Mouse (Mus musculus): ENCODE results near the gene Npff. TPM values are rescaled to one million over a fixed set of nuclear protein-coding genes. Genes with fewer than 3 reads are reported as not detected.

The Npff gene
- polyA plus RNA-seq, 1 experiment from 2014 or later: 2.9 TPM

DNA sequence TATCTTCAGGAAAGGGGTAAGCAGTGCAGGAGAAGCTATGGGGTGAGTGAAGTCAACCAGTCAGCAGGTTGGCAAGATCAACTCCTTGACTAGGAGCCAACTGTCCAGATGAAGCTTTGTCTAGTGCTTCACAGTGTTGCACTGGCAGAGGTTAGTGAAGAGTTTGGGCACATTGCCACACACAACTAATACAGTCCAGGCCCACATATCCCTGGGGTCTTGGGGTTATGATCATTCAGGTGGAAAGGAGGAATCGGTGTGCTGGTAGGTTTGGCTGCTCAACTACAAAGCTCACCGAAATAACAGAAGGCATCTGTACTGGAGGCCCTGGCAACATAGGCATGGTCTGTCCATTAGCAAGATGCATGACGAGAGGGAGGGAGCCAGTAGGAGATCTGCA is 22.7 kb upstream of the Npff start:
- no peaks in the 10 kb centered on the region for H3K27me3 ChIP-seq (replicated peaks; ENCODE audit: control insufficient read depth, insufficient read depth, low read length)
- peak overlapping the region; percentile 88 for H3K27ac ChIP-seq (ENCODE audit: low read length)
- whole genome bisulfite sequencing: 65% methylated on average over 3 of the region's 3 CpGs
- no peaks in the 10 kb centered on the region for H3K9me3 ChIP-seq (ENCODE audit: control insufficient read depth, low read length)
- no peak overlapping the region for H3K4me2 ChIP-seq (ENCODE audit: low read length)
- no peak overlapping the region for H3K9ac ChIP-seq (replicated peaks; ENCODE audit: low read depth, low read length)
- H3K4me1 ChIP-seq (replicated peaks; ENCODE audit: control insufficient read depth, insufficient read depth, low read length): peaks cover 9% of the 10 kb centered on the region
- peak; percentile 65 for ATAC-seq
- no peak overlapping the region for H3K4me3 ChIP-seq (replicated peaks; ENCODE audit: low read length)
- peaks cover 8% of the 10 kb centered on the region; the same call in 1 of the 2 replicates for H3K36me3 ChIP-seq (ENCODE audit: control insufficient read depth, insufficient read depth)

DNA sequence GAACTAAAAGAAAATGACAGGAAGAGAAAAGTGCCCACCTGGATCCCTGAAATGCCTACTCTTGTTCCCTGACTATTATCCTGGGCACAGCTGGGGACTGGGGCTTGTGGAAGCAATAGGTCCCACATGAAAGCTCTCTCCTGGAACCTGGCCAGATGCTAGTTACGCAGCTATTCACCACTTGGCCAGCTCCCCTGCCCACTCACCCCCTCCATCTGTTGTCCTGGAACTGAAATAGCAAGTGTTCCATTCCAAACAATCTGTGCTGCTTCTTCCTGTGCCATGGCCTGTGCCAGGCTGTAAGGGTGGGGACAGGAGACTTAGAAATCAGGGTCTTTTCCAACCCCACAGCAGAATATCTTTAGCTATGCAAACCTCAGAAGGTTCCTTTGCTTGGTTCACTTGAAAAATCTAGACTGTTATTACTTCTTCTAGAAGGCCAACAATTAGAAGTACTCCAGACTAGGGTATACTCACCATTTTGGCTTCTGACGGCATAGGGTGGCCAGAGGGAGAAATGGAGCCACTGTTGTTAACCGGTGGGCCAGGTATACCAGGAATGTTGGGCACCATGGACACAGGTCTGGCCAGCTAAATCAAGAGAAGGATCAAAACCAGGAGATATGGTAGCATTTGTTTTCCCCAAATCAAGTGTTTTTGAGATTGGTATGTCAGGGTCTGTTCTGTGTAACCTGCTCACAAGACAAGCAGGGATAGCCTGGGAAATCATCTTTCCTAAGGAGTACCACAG is 22.1 kb upstream of the Npff start:
- Histone ChIP-seq H3K27ac (ENCODE audit: low read length) (peak overlapping the region; percentile 88), H3K4me1 (replicated peaks; ENCODE audit: control insufficient read depth, insufficient read depth, low read length) (peaks cover 9% of the 10 kb centered on the region), H3K27me3 (replicated peaks; ENCODE audit: control insufficient read depth, insufficient read depth, low read length) (no peaks in the 10 kb centered on the region), H3K36me3 (ENCODE audit: control insufficient read depth, insufficient read depth) (peaks cover 8% of the 10 kb centered on the region; the same call in 1 of the 2 replicates), H3K4me3 (replicated peaks; ENCODE audit: low read length) (no peak overlapping the region), H3K9ac (replicated peaks; ENCODE audit: low read depth, low read length) (no peak overlapping the region), H3K9me3 (ENCODE audit: control insufficient read depth, low read length) (no peaks in the 10 kb centered on the region), H3K4me2 (ENCODE audit: low read length) (no peak overlapping the region)
- ATAC-seq: peak; percentile 92
- 58% methylated on average over 3 of the region's 3 CpGs for WGBS

GRCm38 (mm10) chr15:102546246-102546645 is 21.5 kb upstream of the Npff start:
- Histone ChIP-seq H3K27me3 (replicated peaks; ENCODE audit: control insufficient read depth, insufficient read depth, low read length) (no peaks in the 10 kb centered on the region), H3K36me3 (ENCODE audit: control insufficient read depth, insufficient read depth) (peaks cover 5% of the 10 kb centered on the region), H3K9me3 (ENCODE audit: control insufficient read depth, low read length) (no peaks in the 10 kb centered on the region), H3K4me2 (ENCODE audit: low read length) (no peak overlapping the region), H3K4me1 (replicated peaks; ENCODE audit: control insufficient read depth, insufficient read depth, low read length) (peaks cover 9% of the 10 kb centered on the region), H3K4me3 (replicated peaks; ENCODE audit: low read length) (no peak overlapping the region), H3K27ac (ENCODE audit: low read length) (peak overlapping the region; percentile 88), H3K9ac (replicated peaks; ENCODE audit: low read depth, low read length) (no peak overlapping the region)
- WGBS: 66% methylated on average over 3 of the region's 3 CpGs
- ATAC-seq: no peak

- ATAC-seq: peak; percentile 29; the same call in 1 of the 2 replicates
- H3K27me3 ChIP-seq (replicated peaks; ENCODE audit: control insufficient read depth, insufficient read depth, low read length): no peaks in the 10 kb centered on the region
- WGBS: 70% methylated on average over 4 of the region's 4 CpGs
- H3K27ac ChIP-seq (ENCODE audit: low read length): peak overlapping the region; percentile 13
- H3K36me3 ChIP-seq (ENCODE audit: control insufficient read depth, insufficient read depth): peaks cover 12% of the 10 kb centered on the region
- H3K4me2 ChIP-seq (ENCODE audit: low read length): no peak overlapping the region
- no peak overlapping the region for H3K4me3 ChIP-seq (replicated peaks; ENCODE audit: low read length)
- no peaks in the 10 kb centered on the region for H3K9me3 ChIP-seq (ENCODE audit: control insufficient read depth, low read length)
- H3K9ac ChIP-seq (replicated peaks; ENCODE audit: low read depth, low read length): no peak overlapping the region
- peaks cover 9% of the 10 kb centered on the region for H3K4me1 ChIP-seq (replicated peaks; ENCODE audit: control insufficient read depth, insufficient read depth, low read length)
Observed at GRCm38 (mm10) chr15:102544801-102545200, 20.1 kb upstream of the Npff start.

DNA sequence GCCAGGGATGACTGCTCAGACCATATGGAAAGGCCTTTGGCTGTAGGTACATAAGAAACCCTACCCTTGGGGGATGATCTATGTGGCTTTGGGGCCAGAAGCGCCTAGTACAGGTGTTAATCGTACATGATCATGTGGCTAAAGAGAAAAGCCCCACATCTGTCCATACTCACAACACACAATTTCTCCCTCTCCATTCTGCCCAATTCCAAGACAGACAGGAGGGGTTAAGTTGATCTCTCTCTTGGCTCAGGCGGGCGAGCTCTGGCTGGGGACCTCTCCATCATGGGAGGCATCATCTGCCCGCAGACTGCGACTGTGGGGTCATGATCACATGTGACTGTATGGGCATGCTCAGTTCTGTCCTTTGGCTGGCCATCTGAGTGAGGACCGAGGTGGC is 9.2 kb upstream of the Npff start:
- no peak overlapping the region for H3K4me3 ChIP-seq (replicated peaks; ENCODE audit: low read length)
- H3K27me3 ChIP-seq (replicated peaks; ENCODE audit: control insufficient read depth, insufficient read depth, low read length): no peaks in the 10 kb centered on the region
- 93% methylated on average over 7 of the region's 7 CpGs for WGBS
- ATAC-seq: no peak
- H3K36me3 ChIP-seq (ENCODE audit: control insufficient read depth, insufficient read depth): peaks cover 15% of the 10 kb centered on the region
- H3K4me2 ChIP-seq (ENCODE audit: low read length): no peak overlapping the region
- no peaks in the 10 kb centered on the region for H3K4me1 ChIP-seq (replicated peaks; ENCODE audit: control insufficient read depth, insufficient read depth, low read length)
- no peak overlapping the region for H3K27ac ChIP-seq (ENCODE audit: low read length)
- no peak overlapping the region for H3K9ac ChIP-seq (replicated peaks; ENCODE audit: low read depth, low read length)
- H3K9me3 ChIP-seq (ENCODE audit: control insufficient read depth, low read length): no peaks in the 10 kb centered on the region

DNA sequence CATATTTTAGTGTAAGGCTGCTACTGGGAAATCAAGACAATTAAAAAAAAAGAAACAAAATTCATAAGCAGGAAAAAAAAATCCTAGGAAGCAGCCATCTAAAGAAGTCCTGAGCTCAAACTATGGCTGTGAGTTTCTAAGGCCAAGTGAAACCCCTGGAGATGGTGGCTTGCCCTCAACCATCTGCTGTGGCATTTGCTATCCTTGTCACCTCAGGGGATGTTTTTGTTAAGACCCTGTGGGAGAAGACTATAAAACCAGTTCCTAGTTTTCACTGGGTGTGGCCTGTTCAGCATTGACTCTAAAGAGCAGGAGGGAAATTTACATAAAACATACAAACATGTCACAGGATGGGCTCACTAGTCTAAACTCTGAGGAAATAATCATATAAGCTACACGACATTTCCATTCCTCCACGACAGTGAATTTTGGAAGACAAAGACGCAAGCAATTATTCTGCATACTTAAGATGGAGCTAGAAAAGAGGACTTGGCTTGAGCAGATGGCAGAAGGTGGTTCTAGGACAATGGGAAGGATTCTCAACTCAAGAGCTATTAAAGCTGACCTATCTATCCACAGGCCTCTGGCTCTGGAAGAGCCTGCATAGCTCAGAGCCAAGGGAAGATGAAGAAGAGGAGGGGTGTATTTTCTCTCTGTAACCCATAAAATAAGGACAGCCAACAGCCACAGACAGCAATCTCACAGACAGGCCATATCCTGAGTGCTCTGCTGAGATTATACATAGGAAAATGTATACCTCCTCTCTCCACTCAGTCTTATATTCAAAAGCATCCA is 7.6 kb upstream of the Npff start:
- no peak overlapping the region for H3K9ac ChIP-seq (replicated peaks; ENCODE audit: low read depth, low read length)
- 78% methylated on average over 3 of the region's 3 CpGs for WGBS
- peaks cover 18% of the 10 kb centered on the region for H3K36me3 ChIP-seq (ENCODE audit: control insufficient read depth, insufficient read depth)
- no peaks in the 10 kb centered on the region for H3K27me3 ChIP-seq (replicated peaks; ENCODE audit: control insufficient read depth, insufficient read depth, low read length)
- H3K27ac ChIP-seq (ENCODE audit: low read length): peak overlapping the region; percentile 79
- no peak overlapping the region for H3K4me3 ChIP-seq (replicated peaks; ENCODE audit: low read length)
- no peaks in the 10 kb centered on the region for H3K9me3 ChIP-seq (ENCODE audit: control insufficient read depth, low read length)
- H3K4me2 ChIP-seq (ENCODE audit: low read length): no peak overlapping the region
- H3K4me1 ChIP-seq (replicated peaks; ENCODE audit: control insufficient read depth, insufficient read depth, low read length): no peaks in the 10 kb centered on the region
- no peak; the same call in 1 of the 2 replicates for ATAC-seq

GRCm38 (mm10) chr15:102531586-102531985 is 6.8 kb upstream of the Npff start:
- H3K36me3 ChIP-seq (ENCODE audit: control insufficient read depth, insufficient read depth): peaks cover 18% of the 10 kb centered on the region
- H3K9me3 ChIP-seq (ENCODE audit: control insufficient read depth, low read length): no peaks in the 10 kb centered on the region
- no peaks in the 10 kb centered on the region for H3K4me1 ChIP-seq (replicated peaks; ENCODE audit: control insufficient read depth, insufficient read depth, low read length)
- WGBS: 95% methylated on average over 4 of the region's 4 CpGs
- H3K27ac ChIP-seq (ENCODE audit: low read length): peak overlapping the region; percentile 10; the same call in 1 of the 2 replicates
- no peak overlapping the region for H3K9ac ChIP-seq (replicated peaks; ENCODE audit: low read depth, low read length)
- H3K4me3 ChIP-seq (replicated peaks; ENCODE audit: low read length): no peak overlapping the region
- H3K4me2 ChIP-seq (ENCODE audit: low read length): no peak overlapping the region
- H3K27me3 ChIP-seq (replicated peaks; ENCODE audit: control insufficient read depth, insufficient read depth, low read length): no peaks in the 10 kb centered on the region
- ATAC-seq: no peak

- Histone ChIP-seq H3K9ac (replicated peaks; ENCODE audit: low read depth, low read length) (no peak overlapping the region), H3K4me2 (ENCODE audit: low read length) (no peak overlapping the region), H3K4me3 (replicated peaks; ENCODE audit: low read length) (no peak overlapping the region), H3K9me3 (ENCODE audit: control insufficient read depth, low read length) (no peaks in the 10 kb centered on the region), H3K36me3 (ENCODE audit: control insufficient read depth, insufficient read depth) (peaks cover 18% of the 10 kb centered on the region), H3K27ac (ENCODE audit: low read length) (no peak overlapping the region), H3K4me1 (replicated peaks; ENCODE audit: control insufficient read depth, insufficient read depth, low read length) (no peaks in the 10 kb centered on the region), H3K27me3 (replicated peaks; ENCODE audit: control insufficient read depth, insufficient read depth, low read length) (no peaks in the 10 kb centered on the region)
- 77% methylated on average over 4 of the region's 4 CpGs for WGBS
- ATAC-seq: no peak
Observed at GRCm38 (mm10) chr15:102530566-102530965, 5.8 kb upstream of the Npff start.

- Histone ChIP-seq H3K4me3 (replicated peaks; ENCODE audit: low read length) (no peak overlapping the region), H3K27me3 (replicated peaks; ENCODE audit: control insufficient read depth, insufficient read depth, low read length) (no peaks in the 10 kb centered on the region), H3K4me1 (replicated peaks; ENCODE audit: control insufficient read depth, insufficient read depth, low read length) (no peaks in the 10 kb centered on the region), H3K27ac (ENCODE audit: low read length) (no peak overlapping the region), H3K36me3 (ENCODE audit: control insufficient read depth, insufficient read depth) (peaks cover 16% of the 10 kb centered on the region), H3K4me2 (ENCODE audit: low read length) (no peak overlapping the region), H3K9me3 (ENCODE audit: control insufficient read depth, low read length) (no peaks in the 10 kb centered on the region), H3K9ac (replicated peaks; ENCODE audit: low read depth, low read length) (no peak overlapping the region)
- ATAC-seq: no peak
- WGBS: 90% methylated on average over 1 of the region's 1 CpGs
Observed at GRCm38 (mm10) chr15:102528396-102528795, 3.7 kb upstream of the Npff start.

All from forebrain, embryonic 16.5 days (tissue).